Mouse (Mus musculus) adrenal gland, postnatal 14 days (tissue): ENCODE data around the gene Eps15. TPM values are rescaled to one million over a fixed set of nuclear protein-coding genes. Genes with fewer than 3 reads are reported as not detected.
"Not testable (repeated sequence)": the region's sequence is repeated elsewhere in the genome, so short reads cannot be mapped to it uniquely, and the experiment has no call there.

Experiments used
- DNase-seq: peaks from one replicate; pipeline ENCODE4 v3.0.0; 2021; ENCODE audit warnings: mixed read lengths
- total RNA-seq: library from RNA; stranded (reverse); gene quantifications from 2 replicates; pipeline ENCODE4 v1.2.3, GENCODE M21; 2021

Eps15 gene
- total RNA-seq, 1 experiment from 2014 or later: 58.2 TPM

GRCm38 (mm10) chr4:109400366-109400980 is 120.4 kb downstream of the Eps15 start:
- DNase-seq: no peak

- no peak for DNase-seq
These were observed 121.2 kb downstream of the Eps15 start for GRCm38 (mm10) chr4:109401176-109401689.

- not testable (repeated sequence) for DNase-seq
These were observed 124.8 kb downstream of the Eps15 start for GRCm38 (mm10) chr4:109404908-109405307.

- no peak for DNase-seq
These were observed 125.3 kb downstream of the Eps15 start for GRCm38 (mm10) chr4:109405415-109405814.

GRCm38 (mm10) chr4:109406054-109406485 is 126.0 kb downstream of the Eps15 start:
- peak; percentile 90 for DNase-seq

GRCm38 (mm10) chr4:109406486-109407175 is 126.6 kb downstream of the Eps15 start, which contains the start of gene Ttc39a:
Gene Ttc39a, plus strand, starts transcription at chr4:109406623.
- DNase-seq: peak; percentile 79

GRCm38 (mm10) chr4:109407176-109407520 is 127.1 kb downstream of the Eps15 start:
- no peak for DNase-seq

GRCm38 (mm10) chr4:109407701-109408485 is 127.8 kb downstream of the Eps15 start:
- no peak for DNase-seq

GRCm38 (mm10) chr4:109410681-109411376 is 130.8 kb downstream of the Eps15 start:
- no peak for DNase-seq

GRCm38 (mm10) chr4:109411377-109411967 is 131.4 kb downstream of the Eps15 start:
- no peak for DNase-seq

GRCm38 (mm10) chr4:109412233-109412632 is 132.2 kb downstream of the Eps15 start:
- DNase-seq: no peak

GRCm38 (mm10) chr4:109417998-109418397 is 137.9 kb downstream of the Eps15 start:
- no peak for DNase-seq

- DNase-seq: no peak
These were observed 138.9 kb downstream of the Eps15 start for GRCm38 (mm10) chr4:109419017-109419416.

GRCm38 (mm10) chr4:109419563-109419962 is 139.5 kb downstream of the Eps15 start:
- no peak for DNase-seq

- DNase-seq: peak; percentile 50
These were observed 140.2 kb downstream of the Eps15 start for GRCm38 (mm10) chr4:109420138-109420795.

GRCm38 (mm10) chr4:109421608-109422007 is 141.5 kb downstream of the Eps15 start:
- DNase-seq: no peak

GRCm38 (mm10) chr4:109422436-109422835 is 142.4 kb downstream of the Eps15 start:
- no peak for DNase-seq

- DNase-seq: no peak
These were observed 143.4 kb downstream of the Eps15 start for GRCm38 (mm10) chr4:109423438-109423837.

GRCm38 (mm10) chr4:109427058-109427457 is 147.0 kb downstream of the Eps15 start:
- no peak for DNase-seq

GRCm38 (mm10) chr4:109430250-109430649 is 150.2 kb downstream of the Eps15 start:
- DNase-seq: no peak

GRCm38 (mm10) chr4:109430854-109431253 is 150.8 kb downstream of the Eps15 start:
- peak; percentile 65 for DNase-seq
